Comparison of ENCODE assay signal across 26 mouse cellular contexts in the genomic region with DNA sequence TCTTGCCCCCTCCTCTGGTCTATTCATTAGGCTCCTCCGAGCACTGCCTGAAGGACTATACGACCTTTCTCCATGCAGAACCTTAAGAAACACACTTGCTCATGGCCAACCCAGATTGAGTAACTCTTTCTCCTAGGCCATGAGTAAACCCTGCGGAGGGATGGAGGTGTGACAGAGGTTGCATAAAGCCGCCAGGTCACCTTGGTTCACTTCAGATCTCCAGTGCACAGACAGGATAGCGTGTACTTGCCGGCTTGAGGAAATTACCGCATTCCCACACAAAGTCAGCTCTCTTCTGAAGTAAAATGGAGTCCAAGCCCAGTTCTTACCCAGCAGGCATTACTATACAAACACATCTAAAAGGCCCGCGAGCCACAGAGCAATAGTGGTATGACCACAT.
"Had no signal": no experiment of that assay in that cellular context is flagged by ENCODE, and none has a peak within 500 bp of the region (broad histone marks: within the 10 kb centered on the region; RNA-seq: fewer than 3 reads in every experiment).

No protein-coding gene starts in this region.

- ATAC-seq: hindbrain, embryonic 16.5 days; inflammation-experienced regulatory T-cells, adult 6 months; intestine, embryonic 16.5 days; liver, embryonic 12.5 days had no signal

- DNase-seq: gastrocnemius, adult 2 months; gastrocnemius, postnatal 14 days; gastrocnemius, postnatal 36 days; heart, adult 18-20 months; heart, postnatal 10 days; heart, postnatal 4 days; kidney, adult 18-20 months; kidney, adult 8-10 months; kidney, postnatal 10 days; kidney, postnatal 25 days; kidney, postnatal 4 days; liver had no signal

- H3K27ac ChIP-seq: gastrocnemius, adult 2 months; heart, embryonic 10.5 days; hindbrain, embryonic 10.5 days; hindbrain, embryonic 12.5 days; hindbrain, embryonic 14.5 days; layer of hippocampus, adult 2 months; left cerebral cortex, adult 2 months; limb, embryonic 10.5 days; limb, embryonic 12.5 days; liver, embryonic 12.5 days; liver, embryonic 14.5 days had no signal

- H3K27me3 ChIP-seq: heart, embryonic 12.5 days; hindbrain, embryonic 12.5 days; limb, embryonic 12.5 days; liver, embryonic 12.5 days had no signal

- H3K4me1 ChIP-seq: hindbrain, embryonic 12.5 days had no signal

- H3K4me3 ChIP-seq: gastrocnemius, adult 2 months; heart, embryonic 10.5 days; heart, embryonic 12.5 days; hindbrain, embryonic 10.5 days; hindbrain, embryonic 12.5 days; layer of hippocampus, adult 2 months; left cerebral cortex, adult 2 months; limb, embryonic 10.5 days; limb, embryonic 12.5 days; liver, embryonic 12.5 days had no signal

- H3K4me2 ChIP-seq: heart, embryonic 12.5 days; hindbrain, embryonic 12.5 days; hindbrain, embryonic 14.5 days; limb, embryonic 12.5 days; liver, embryonic 12.5 days had no signal

- H3K9me3 ChIP-seq: heart, embryonic 10.5 days; heart, embryonic 12.5 days; hindbrain, embryonic 10.5 days; hindbrain, embryonic 12.5 days; limb, embryonic 10.5 days; limb, embryonic 12.5 days; liver, embryonic 12.5 days had no signal

- H3K9ac ChIP-seq: heart, embryonic 12.5 days; hindbrain, embryonic 12.5 days; hindbrain, embryonic 14.5 days; limb, embryonic 12.5 days; liver, embryonic 12.5 days; liver, embryonic 14.5 days had no signal
